Mouse (Mus musculus) brain, embryonic 18.5 days (tissue): ENCODE results near the gene Fbxl5.

Source experiments
- DNase-seq: peaks from one replicate; pipeline ENCODE4 v3.0.0-alpha.2; 2012; ENCODE audit warnings: low read depth, low spot score

Gene Fbxl5

GRCm38 (mm10) chr5:43827366-43827765, 5.9 kb upstream of the Fbxl5 start:
- DNase-seq = no peak

- no peak for DNase-seq
Measured at GRCm38 (mm10) chr5:43826883-43827282, 5.4 kb upstream of the Fbxl5 start.

- DNase-seq = no peak
Measured at GRCm38 (mm10) chr5:43824580-43824979, 3.1 kb upstream of the Fbxl5 start.

DNA sequence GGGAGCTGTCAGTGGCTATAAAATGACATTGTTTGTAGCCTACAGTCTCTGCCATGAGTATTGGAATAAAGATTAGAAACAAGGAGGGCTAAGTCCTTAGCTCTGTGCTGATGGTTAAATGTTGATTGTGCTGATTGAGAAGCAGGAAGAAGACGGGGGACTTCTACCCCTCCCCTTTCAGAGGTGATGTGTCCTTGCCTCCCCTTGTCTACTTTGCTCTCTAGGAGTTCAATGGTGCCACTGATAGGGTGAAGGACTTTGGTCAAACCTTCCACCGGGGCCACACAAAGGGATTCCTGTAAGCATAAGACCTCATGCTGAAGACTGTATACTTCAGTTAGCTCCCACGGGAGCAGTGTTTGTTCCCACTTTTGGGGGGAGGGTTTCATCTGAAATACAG, 1.4 kb upstream of the Fbxl5 start:
- DNase-seq = no peak

- DNase-seq = no peak
Measured at GRCm38 (mm10) chr5:43822199-43822598, 761 bp upstream of the Fbxl5 start.

GRCm38 (mm10) chr5:43820785-43821184, 653 bp downstream of the Fbxl5 start:
- DNase-seq = no peak

GRCm38 (mm10) chr5:43818695-43819094, 2.7 kb downstream of the Fbxl5 start, which contains the start of gene Bst1:
Gene Bst1, plus strand, starts transcription at chr5:43818885.
- DNase-seq = no peak

DNA sequence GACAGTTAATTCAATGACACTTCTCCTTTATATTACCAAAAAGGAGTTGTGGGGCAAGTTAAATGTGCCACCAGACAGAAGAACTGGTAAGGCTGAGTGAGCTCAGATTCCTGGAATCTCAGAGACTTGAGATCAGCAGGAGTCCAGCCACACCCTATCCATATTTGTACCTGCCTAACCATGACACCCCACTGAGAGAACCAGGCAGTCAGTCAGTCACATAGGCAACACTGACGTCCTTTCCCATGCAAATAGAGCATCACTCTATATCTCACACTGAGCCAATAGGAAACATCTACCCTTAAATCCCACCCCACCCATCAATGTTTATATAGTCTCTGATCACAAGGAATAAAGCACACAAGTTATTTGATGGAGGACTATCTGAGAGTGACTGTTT, 5.7 kb downstream of the Fbxl5 start:
- no peak for DNase-seq

- no peak for DNase-seq
Measured at GRCm38 (mm10) chr5:43814536-43814935, 6.9 kb downstream of the Fbxl5 start.

- DNase-seq = no peak
Measured at GRCm38 (mm10) chr5:43810427-43811062, 10.9 kb downstream of the Fbxl5 start.

- peak; percentile 66 for DNase-seq
Measured at GRCm38 (mm10) chr5:43807744-43808696, 13.4 kb downstream of the Fbxl5 start.

DNA sequence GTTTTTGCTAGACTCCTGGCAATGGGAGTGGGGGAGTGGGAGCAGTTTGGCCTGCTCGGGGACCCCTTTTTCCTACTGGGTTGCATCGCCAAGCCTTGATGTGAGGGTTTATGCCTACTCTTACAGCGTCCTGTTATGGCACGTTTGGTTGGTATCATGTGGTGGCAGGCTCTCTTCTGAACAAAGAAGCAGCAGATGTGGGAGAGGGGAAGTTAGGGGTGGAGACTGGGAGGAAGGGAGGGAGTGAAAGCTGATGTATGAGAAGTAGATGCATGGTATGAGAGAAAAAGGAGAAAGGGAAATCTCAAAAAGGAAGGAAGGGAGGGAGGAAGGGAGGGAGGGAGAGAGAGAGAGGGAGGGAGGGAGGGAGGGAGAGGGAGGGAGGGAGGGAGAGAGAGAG, 14.5 kb downstream of the Fbxl5 start:
- DNase-seq = no peak

DNA sequence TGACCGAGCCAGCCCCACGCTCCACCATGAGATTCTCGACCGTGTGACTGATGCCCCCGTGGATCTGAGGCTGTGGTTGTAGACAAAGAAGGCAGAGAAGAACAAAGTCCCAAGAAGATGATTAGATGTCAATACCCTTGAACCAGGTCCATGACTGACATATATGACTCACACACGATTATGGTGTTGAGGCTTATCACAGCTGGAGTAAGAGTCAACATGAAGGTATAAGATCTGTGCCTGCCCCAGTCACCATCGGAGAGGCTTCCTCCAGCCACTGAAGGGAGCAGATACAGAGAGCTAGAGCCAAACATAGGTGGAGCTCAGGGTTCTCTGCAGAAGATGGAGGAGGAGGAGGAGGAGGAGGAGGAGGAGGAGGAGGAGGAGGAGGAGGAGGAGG, 15.1 kb downstream of the Fbxl5 start:
- DNase-seq = no peak

DNA sequence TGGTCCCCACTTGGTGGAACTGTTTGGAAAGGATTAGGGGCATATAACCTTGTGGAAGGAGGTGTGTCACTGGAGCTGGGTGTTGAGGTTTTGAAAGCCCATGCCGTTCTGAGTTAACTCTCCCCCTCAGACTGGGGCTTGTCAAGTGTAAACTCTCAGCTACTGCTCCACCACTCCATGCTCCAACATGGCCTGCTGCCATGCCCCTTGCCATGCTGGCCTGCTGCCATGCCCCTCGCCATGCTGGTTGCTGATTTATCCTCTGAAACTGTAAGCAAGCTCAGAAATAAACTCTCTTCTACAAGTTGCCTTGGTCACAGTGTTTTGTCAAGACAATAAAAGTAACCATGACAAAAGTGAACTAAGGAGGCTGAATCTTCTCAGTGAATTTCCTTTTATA, 16.0 kb downstream of the Fbxl5 start:
- no peak for DNase-seq

- no peak for DNase-seq
Measured at GRCm38 (mm10) chr5:43801798-43802197, 19.6 kb downstream of the Fbxl5 start.

- no peak for DNase-seq
Measured at GRCm38 (mm10) chr5:43801253-43801652, 20.2 kb downstream of the Fbxl5 start.

- no peak for DNase-seq
Measured at GRCm38 (mm10) chr5:43800700-43801099, 20.7 kb downstream of the Fbxl5 start.

GRCm38 (mm10) chr5:43799530-43799929, 21.9 kb downstream of the Fbxl5 start:
- DNase-seq = no peak

GRCm38 (mm10) chr5:43792354-43792753, 29.1 kb downstream of the Fbxl5 start:
- DNase-seq = no peak

- DNase-seq = no peak
Measured at GRCm38 (mm10) chr5:43787976-43788752, 33.3 kb downstream of the Fbxl5 start.

GRCm38 (mm10) chr5:43786607-43787006, 34.8 kb downstream of the Fbxl5 start:
- no peak for DNase-seq

- no peak for DNase-seq
Measured at GRCm38 (mm10) chr5:43783996-43784395, 37.4 kb downstream of the Fbxl5 start.
